Mouse (Mus musculus): ENCODE data around the gene Nde1. TPM values are rescaled to one million over a fixed set of nuclear protein-coding genes. Genes with fewer than 3 reads are reported as not detected.

Gene Nde1
- total RNA-seq, 2 experiments from 2014 or later, result 30.9 to 32.2 TPM

- DNase-seq, result peak; percentile 98
- intact Hi-C loops (cut with DNase I), result loop anchor here (2.0 to 10.0 kb wide), 3 partner anchors 36 to 494 kb away; partner anchors contain the start of gene Parn
Measured at GRCm38 (mm10) chr16:14158936-14159745, 3.9 kb upstream of the Nde1 start.

DNA sequence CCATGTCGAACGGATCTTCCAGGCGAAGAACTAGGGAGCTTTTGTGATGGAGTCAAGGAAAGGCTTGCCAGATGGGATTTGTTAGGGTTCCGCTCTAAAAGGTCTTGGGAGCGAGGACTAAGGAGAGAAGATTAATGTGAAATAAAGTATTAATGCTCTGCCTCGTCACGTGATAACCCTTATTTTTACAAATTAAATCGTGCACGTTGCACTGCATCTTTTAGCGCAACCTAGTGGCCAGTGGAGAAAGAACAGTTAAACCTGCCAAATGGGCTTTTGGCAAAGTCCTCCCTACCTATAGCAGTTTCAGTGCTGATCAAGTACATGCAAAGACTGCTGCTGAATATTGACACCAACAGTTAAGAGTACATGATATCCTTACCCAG, 3.3 kb upstream of the Nde1 start:
- intact Hi-C loops (cut with DNase I), result loop anchor here (1.0 to 10.0 kb wide), 5 partner anchors 35 to 495 kb away; partner anchors contain the start of genes Fopnl, Mpv17l, Parn and Pdxdc1
- DNase-seq, result peak in 1 of 2 experiments; percentile 71

- DNase-seq, result no peak
- intact Hi-C loops (cut with DNase I), result loop anchor here (1.0 to 5.0 kb wide), 2 partner anchors 156 to 258 kb away; partner anchors contain the start of genes Fopnl, Mpv17l and Pdxdc1
Measured at GRCm38 (mm10) chr16:14160941-14161340, 2.1 kb upstream of the Nde1 start.

DNA sequence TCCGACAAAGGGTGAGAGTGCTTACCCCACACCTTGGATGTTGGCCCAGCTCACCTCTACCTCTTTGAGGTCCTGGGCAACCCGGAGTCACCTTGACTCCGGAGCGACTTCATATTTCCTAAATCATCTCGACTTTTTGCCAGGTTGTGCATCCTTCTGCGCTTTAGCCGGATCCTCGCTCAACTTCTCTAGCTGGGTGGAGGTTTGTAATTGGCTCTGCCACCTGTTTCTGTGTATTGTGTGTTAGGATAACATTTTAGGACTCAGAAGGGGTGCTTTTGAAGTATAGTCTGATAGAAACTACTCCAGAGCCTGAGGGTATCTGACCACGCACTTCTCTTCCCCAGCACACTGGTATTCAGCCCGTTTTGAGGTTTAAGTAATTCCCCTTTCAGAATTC, 656 bp downstream of the Nde1 start:
- intact Hi-C loops (cut with DNase I), result loop anchor here (5.0 kb wide), 1 partner anchor 154 kb away; the partner anchor contains the start of gene Fopnl
- no peak for DNase-seq

- no peak for DNase-seq
- intact Hi-C loops (cut with DNase I), result no loop called here
Measured at GRCm38 (mm10) chr16:14166490-14166889, 3.4 kb downstream of the Nde1 start.

DNA sequence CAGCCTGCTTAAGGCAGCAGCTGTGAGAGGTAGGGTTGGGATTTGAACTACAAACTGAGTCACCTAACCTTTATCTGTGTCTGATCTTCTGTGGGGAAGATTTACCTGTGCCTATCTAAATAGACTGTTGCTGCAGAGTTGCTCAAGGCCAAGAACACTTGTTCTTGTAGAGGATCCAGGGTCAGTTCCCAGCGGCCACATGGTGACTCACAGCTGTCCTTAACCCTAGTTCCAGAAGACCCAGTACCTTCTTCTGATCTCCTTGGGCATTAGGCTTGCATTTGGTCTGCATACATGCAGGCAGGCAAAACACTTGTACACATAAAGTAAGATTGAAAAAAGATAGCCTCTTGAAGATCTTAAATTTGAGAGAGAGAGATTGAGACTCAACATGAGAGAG, 6.6 kb downstream of the Nde1 start:
- intact Hi-C loops (cut with DNase I), result no loop called here

DNA sequence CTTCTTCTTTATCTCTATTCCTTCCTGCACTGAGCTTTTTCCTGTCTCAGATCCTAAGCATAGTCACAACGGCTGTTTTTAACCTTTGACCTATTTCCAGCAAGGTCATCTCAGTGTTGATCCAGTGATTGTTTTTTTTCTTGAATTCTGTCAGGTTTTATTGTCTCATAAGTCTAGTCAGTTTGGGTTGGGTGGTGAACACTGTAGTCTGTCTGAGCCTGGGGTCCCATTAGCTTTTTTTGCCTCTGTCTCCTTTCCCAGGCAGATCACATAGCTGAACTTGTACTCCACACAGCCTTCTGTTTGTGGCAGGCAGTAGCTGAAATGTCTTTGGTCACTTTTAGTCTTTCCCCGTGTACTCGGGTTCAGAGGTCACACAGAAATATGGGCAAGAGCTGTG, 15.0 kb downstream of the Nde1 start:
- no peak for DNase-seq

More for the DNA sequence above, 6.6 kb downstream of the Nde1 start:
- no peak for DNase-seq

GRCm38 (mm10) chr16:14180163-14180733, 17.2 kb downstream of the Nde1 start:
- no peak for DNase-seq
- intact Hi-C loops (cut with DNase I), result no loop called here

More for the DNA sequence above, 15.0 kb downstream of the Nde1 start:
- intact Hi-C loops (cut with DNase I), result no loop called here

- intact Hi-C loops (cut with DNase I), result no loop called here
- DNase-seq, result no peak
Measured at GRCm38 (mm10) chr16:14182360-14182759, 19.3 kb downstream of the Nde1 start.

DNA sequence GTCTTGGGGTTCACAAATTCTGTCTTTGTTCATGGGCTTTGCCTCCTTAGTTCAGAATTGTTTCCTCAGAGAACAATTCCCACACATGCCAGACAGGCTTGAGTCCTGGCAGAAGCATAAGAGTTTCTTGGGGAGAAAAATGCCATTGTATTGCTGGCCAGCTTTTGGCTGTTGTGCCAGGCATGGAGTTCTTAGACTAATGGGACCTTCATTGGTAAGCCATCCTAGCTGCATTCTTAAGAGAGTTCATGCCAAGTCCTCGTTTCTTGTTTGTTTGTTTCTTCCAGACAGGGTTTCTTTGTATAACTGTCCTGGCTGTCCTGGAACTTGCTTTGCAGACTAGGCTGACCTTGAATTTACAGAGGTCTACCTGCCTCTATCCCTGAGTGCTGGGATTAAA, 20.8 kb downstream of the Nde1 start:
- intact Hi-C loops (cut with DNase I), result loop anchor here (1.0 kb wide), 1 partner anchor 107 kb away; the partner anchor contains the start of gene Myh11
- DNase-seq, result no peak

GRCm38 (mm10) chr16:14185516-14185915, 22.4 kb downstream of the Nde1 start:
- DNase-seq, result no peak
- intact Hi-C loops (cut with DNase I), result no loop called here

- intact Hi-C loops (cut with DNase I), result loop anchor here (2.0 kb wide), 2 partner anchors 36 to 292 kb away; partner anchors contain the start of genes Mpv17l and Pdxdc1
- peak in 1 of 2 experiments; percentile 18 for DNase-seq
Measured at GRCm38 (mm10) chr16:14194164-14194950, 31.3 kb downstream of the Nde1 start.

GRCm38 (mm10) chr16:14195427-14195826, 32.4 kb downstream of the Nde1 start:
- intact Hi-C loops (cut with DNase I), result loop anchor here (2.0 to 5.0 kb wide), 3 partner anchors 37 to 293 kb away; partner anchors contain the start of genes Mpv17l and Pdxdc1
- peak; percentile 37 to 76 for DNase-seq

DNA sequence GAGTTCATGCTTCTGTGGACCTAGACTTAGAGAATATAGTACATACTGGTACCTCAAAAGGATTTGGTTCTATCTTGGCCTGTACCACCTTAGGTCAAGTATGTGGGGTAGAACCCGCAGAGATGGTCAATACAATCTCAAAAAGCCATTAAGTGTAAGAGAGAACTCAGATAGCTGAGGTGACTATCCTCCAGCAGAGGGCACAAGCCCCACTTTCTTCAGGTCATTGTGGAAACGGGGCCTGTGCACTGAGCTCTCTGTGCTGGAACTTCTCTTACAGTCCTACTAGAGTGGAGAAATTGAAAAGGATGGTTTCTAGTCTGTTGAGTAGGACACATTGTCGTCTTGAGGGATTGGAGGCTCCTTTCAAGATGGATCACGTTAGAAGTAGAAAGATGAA, 35.7 kb downstream of the Nde1 start:
- no peak for DNase-seq
- intact Hi-C loops (cut with DNase I), result loop anchor here (5.0 kb wide), 1 partner anchor 51 kb away; no protein-coding TSS in a partner anchor

- intact Hi-C loops (cut with DNase I), result no loop called here
- no peak for DNase-seq
Measured at GRCm38 (mm10) chr16:14215156-14215555, 52.1 kb downstream of the Nde1 start.

DNA sequence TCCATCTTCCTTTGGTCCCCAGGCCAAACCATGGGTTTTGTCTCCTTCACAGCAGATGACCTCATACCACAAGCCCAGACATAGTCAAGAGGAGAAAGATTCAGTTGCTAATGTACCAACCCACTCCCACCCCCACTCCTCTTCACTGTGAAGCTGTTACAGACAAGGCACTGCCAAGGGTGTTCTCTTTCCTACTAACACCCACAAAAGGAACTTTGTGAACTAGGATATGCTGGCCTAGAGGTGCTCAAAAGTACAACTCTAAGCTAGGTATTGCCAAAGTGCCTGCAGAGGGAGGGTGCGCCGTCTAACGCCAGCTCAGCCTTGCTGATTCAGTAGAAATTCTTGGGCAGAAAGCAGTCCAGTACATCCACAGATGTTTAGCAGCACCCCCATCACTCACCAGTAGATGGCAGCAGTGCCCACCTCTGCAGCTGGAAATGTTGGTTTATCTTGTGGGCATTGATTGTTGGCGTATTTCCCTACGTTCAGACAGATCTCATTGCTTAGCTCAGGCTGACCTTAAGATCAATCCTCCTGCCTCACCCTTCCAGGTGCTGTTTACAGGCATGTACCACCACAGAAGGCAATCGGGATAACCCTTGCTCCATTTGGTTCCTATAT, 74.1 kb downstream of the Nde1 start:
- intact Hi-C loops (cut with DNase I), result loop anchor here (1.0 to 5.0 kb wide), 4 partner anchors 54 to 256 kb away; partner anchors contain the start of gene Myh11
- DNase-seq, result peak; percentile 70 to 81

- no peak for DNase-seq
- intact Hi-C loops (cut with DNase I), result no loop called here
Measured at GRCm38 (mm10) chr16:14242059-14242458, 79.0 kb downstream of the Nde1 start.

Measured in heart, postnatal 36 days (tissue).